Mouse (Mus musculus): ENCODE results near the gene Hikeshi.

Gene Hikeshi
- long read RNA-seq, experiment 1, transcript Hikeshi-206 (5 exons, 2,224 nt), result major isoform, 30 of 40 reads
- long read RNA-seq, experiment 1, partial matches to known transcripts, result 0 of 40 reads
- long read RNA-seq, experiment 1, other reads (novel, unspliced or antisense), result 6 of 40 reads
- long read RNA-seq, experiment 2, transcript Hikeshi-206 (5 exons, 2,224 nt), result major isoform, 62 of 74 reads
- long read RNA-seq, experiment 2, transcript Hikeshi-209 (4 exons, 806 nt), result minor isoform, 7 of 74 reads
- long read RNA-seq, experiment 2, partial matches to known transcripts, result 0 of 74 reads
- long read RNA-seq, experiment 2, other reads (novel, unspliced or antisense), result 2 of 74 reads

- intact Hi-C loops (cut with DNase I), result loop anchor here (5.0 kb wide), 1 partner anchor 36 kb away; no protein-coding TSS in a partner anchor
These were observed at the start of gene Hikeshi for GRCm38 (mm10) chr7:89940571-89941463. TSS of gene Hikeshi (minus strand) at chr7:89941204.

DNA sequence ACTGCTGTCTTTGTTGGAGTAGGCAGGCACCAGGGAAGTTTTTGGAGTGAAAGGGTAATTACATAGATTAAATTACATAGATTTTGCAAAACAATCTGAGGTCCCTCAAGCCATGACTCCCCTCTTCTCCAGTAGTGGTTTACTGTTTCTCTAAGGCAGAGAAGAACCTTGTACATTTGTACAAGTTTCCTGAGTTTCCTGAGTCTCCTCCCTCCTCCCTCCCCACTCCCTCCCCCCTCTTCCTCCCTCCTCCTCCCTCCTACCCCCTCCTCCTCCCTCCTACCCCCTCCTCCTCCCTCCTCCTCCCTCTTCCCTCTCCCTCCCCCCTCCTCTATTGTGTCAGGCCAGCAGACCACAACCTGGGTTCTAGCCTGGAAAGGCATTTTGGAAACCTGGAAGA, 43.4 kb upstream of the Hikeshi start:
- intact Hi-C loops (cut with DNase I), result no loop called here

DNA sequence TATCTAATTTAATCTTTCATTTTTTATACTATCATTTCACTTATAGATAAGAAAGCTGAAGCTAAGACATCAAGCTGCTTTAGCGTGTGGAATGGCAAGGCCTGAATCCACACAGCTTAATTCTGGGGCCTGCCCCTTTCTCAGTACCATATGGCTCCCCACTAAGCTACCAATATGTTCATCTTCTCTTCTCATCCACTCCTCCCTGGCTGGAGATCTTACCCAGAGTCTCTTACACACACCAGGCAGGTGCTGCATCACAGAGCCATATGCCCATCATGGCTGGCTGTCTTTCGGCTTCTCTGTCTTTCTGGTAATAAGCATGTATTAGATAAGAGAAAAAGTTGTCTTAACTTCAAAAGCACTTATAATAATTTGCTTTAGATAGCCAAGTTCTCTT, 42.4 kb upstream of the Hikeshi start:
- intact Hi-C loops (cut with DNase I), result no loop called here

DNA sequence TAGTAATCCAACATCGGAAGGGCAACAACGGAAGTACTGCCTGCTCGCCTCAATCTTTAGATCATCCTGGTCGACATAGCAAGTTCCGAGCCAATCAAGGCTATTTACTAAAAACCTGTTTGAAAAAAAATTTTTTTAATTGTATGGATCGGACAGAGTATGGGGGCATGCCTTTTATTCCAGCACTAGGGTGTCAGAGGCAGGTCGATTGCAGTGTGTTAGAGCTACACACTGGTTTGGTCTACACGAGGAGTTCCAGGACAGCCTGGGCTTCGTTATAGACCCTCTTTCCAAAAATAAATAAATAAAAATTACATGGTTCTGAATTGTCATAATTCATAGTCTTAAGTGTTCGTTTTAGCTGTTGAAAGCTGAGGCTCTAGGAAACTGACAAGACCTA, 40.6 kb upstream of the Hikeshi start:
- intact Hi-C loops (cut with DNase I), result no loop called here

GRCm38 (mm10) chr7:89980485-89981422, 39.8 kb upstream of the Hikeshi start, which contains the start of gene Eed:
TSS of gene Eed (minus strand) at chr7:89980983.
- intact Hi-C loops (cut with DNase I), result no loop called here

DNA sequence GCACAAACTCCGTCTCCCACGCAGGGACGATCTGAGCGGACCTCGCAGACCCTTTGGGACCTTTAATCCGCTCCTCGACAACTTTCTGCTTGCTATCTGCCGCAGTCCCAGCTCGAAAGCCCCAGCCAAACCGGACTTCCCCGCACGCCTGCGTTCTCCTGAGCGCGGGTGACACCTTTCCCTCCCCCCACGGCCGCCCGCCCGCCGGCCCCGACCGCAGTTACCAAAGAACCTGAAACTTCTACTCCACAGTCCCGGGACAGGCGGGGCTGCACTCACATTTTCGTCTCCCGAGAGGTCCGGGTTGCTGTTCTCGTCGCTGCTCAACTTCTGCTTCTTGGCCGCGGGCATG, 39.1 kb upstream of the Hikeshi start:
- intact Hi-C loops (cut with DNase I), result no loop called here

GRCm38 (mm10) chr7:89979432-89980130, 38.6 kb upstream of the Hikeshi start:
- intact Hi-C loops (cut with DNase I), result loop anchor here (5.0 kb wide), 1 partner anchor 37 kb away; the partner anchor contains the start of gene Hikeshi

GRCm38 (mm10) chr7:89976796-89977195, 35.8 kb upstream of the Hikeshi start:
- intact Hi-C loops (cut with DNase I), result loop anchor here (5.0 kb wide), 1 partner anchor 34 kb away; the partner anchor contains the start of gene Hikeshi

DNA sequence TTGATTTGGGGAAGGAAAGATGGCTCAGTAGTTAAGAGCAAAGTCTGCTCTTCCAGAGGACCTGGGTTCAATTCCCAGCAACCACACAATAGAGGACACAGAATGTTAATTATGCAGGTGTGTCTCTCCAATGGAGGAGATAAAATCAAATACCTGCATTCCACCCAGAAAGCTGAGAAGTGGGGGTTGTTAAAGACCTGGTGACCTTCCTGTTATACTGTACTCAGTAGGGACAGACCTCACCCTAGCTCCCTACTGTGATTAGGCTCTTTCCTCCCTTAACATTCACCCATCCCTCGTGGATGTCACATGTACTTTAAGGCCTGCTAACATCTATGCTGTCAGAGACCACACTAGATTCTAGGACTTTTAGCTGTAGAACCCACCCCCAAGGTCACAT, 34.6 kb upstream of the Hikeshi start:
- intact Hi-C loops (cut with DNase I), result loop anchor here (5.0 kb wide), 1 partner anchor 33 kb away; the partner anchor contains the start of gene Hikeshi

DNA sequence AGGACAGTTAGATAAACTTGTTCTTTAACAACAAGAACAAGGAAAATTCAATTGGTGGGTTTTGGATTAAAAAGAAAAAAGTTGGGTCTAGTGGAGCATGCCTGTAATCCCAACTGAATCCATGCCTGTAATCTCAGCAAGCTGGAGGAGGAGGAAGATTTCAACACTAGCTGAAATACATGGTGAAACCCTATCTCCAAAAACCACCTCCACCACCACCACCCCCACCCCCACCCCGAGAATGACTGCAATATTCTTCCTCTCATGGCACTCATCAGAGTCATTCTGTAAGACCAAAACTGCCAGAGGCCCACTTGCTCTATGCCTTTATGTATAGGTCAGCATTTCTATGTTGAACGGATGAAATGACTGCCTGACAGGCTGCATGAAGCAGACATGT, 26.2 kb upstream of the Hikeshi start:
- intact Hi-C loops (cut with DNase I), result no loop called here

DNA sequence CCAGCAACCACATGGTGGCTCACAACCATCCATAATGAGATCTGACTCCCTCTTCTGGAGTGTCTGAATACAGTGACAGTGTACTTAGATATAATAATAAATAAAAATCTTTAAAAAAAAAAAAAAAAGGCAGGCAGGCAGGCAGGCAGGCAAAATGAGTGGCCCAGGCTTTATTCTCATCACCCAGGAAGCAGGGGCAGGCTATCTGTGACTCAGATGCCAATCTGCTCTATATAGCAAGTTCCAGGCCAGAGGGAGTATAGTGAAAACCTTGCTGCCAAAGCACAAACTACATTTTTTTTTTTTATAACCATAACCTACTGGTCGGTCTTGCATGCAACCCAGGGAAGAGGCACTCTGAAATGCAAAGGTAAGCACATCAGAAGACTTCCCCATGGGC, 25.8 kb upstream of the Hikeshi start:
- intact Hi-C loops (cut with DNase I), result no loop called here

DNA sequence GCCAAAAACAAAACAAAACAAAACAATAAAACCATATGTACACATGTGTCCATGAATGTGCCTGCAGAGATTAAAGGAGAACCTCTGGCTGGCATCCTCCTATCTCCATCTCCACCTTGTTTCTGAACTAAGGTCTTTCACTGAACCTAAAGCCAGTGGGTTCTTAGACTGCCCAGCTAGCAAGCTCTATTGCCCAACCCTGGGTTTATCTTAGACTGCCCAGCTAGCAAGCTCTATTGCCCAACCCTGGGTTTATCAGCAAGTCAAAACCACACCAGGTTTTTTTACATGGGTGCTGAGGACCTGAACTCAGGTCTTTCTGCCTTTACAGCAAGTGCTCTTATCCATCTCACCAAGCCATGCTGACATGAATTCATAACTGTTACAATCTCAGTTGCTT, 22.1 kb upstream of the Hikeshi start:
- intact Hi-C loops (cut with DNase I), result no loop called here

DNA sequence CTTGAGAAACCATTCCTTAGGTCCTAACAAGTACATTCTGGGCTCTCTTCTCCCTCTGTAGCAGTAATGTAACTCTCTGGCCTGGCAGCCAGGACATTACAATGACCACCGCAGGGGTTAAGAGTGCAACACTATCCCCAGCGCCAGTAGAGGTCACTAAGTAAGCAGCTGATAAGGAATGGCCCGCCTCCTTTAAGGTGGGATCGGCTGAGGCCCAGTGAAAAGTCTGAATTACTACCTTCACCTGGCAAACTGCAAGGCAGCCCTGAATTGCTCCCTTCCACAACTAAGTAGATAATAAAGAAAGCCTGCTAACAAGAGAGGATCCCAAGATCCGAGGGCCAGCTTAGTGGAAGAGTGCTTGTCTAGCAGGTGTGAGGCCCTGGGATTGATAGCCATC, 16.3 kb upstream of the Hikeshi start:
- intact Hi-C loops (cut with DNase I), result no loop called here

- intact Hi-C loops (cut with DNase I), result no loop called here
These were observed 13.3 kb upstream of the Hikeshi start for GRCm38 (mm10) chr7:89954261-89954660.

GRCm38 (mm10) chr7:89949403-89949802, 8.4 kb upstream of the Hikeshi start:
- intact Hi-C loops (cut with DNase I), result no loop called here

DNA sequence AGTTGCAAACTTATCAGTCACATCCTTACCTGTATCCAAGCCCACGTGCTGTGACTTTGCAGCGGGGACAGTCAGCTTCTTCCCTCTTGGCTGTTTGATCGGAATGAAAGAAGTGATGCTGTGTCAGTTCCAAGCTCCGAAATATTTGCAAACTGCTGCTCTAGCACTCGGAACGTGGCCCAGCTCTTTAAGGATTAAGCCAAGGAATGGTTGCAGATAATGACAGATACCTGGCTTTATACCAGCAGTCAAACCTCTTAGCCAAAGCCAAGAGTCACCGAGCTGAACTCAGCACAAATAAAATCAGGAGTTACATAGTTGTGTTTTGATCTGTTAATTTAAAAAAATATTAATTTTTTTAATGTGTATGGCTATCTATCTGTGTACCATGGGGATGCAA, 7.0 kb upstream of the Hikeshi start:
- intact Hi-C loops (cut with DNase I), result no loop called here

DNA sequence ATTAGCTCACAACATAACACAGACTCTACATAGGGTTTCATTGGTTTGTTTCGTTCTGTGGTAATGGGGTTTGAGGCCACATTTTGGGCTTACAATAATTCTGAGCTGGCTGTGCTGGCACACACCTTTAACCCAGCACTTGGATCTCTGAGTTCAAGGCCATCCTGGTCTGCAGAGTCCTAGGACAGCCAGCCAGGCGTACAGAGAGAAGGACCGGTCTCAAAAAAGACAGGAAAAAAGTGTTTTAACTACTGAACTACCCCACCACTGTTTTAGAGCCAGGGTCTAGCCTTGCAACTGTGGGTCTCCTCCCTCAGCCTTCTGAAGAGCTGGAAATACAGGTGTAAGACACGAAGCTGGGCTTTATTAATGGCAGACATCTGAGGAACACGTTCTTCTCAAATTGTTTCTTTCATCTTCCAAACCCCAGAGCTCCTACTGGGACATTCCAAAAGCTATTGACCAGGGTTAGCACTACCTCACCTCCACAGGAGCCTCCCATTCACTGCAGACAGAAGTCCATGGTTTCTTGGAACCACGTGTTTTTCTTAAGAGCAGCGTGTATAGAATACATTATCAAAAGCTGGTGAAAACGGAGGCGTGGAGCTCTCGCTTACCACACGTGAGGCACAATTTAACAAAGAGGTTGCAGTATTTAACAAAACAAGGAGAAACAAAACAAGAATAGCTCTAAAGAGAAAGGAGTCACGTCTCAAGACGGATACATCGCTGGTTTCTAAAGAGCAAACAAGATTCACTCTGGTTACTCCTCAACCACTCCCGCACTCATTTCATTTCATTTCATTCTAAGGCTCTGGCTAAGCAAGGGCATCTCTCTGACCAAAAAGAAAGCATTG, 1.3 kb downstream of the Hikeshi start:
- intact Hi-C loops (cut with DNase I), result loop anchor here (5.0 kb wide), 1 partner anchor 38 kb away; no protein-coding TSS in a partner anchor

DNA sequence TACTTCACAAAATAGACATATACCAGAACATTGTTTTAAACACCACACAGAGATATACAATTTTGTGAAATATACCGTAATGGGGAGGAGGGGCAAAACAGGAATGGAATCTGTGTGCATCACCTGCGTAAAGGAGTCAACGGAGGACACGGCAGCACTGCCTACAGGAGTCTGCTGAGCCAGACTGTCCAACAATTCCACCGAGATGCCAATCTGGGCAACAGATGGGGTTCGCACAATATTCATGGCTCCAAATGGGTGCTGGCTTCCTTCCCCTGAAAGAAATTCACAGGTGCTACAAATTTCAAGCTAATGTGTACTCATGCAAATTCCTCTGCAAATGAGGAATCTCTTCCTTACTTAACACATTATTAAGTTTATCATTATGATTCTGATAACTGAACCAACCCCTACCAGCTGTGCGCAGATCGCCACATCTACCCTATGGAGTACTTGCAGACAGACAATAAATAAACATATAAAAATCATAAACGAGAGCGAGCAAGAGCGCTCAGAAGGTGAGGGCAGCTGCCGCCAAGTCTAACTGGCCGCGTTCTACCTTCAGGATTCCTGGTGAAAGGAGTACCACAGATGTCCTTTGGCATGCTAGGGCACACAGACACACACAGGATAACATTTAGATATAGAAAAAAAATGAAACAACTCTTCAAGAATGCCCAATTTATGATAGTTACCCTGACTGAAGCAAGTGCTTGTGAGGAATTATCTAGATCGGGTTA, 17.4 kb downstream of the Hikeshi start:
- intact Hi-C loops (cut with DNase I), result no loop called here

GRCm38 (mm10) chr7:89917776-89918175, 23.2 kb downstream of the Hikeshi start:
- intact Hi-C loops (cut with DNase I), result no loop called here
